Mouse (Mus musculus) gastrocnemius, adult 2 months (tissue): ENCODE measurements around the gene Gm17622. TPM values are rescaled to one million over a fixed set of nuclear protein-coding genes. Genes with fewer than 3 reads are reported as not detected.

Experiments
- DNase-seq: peaks from one replicate; pipeline ENCODE4 v3.0.0; 2022
- H3K27ac ChIP-seq: fragments of 200-600 bp; 2 replicates; pipeline ENCODE4 v1.8.1; 2022; ENCODE audit warnings: mild to moderate bottlenecking
- H3K4me3 ChIP-seq: fragments of 200-600 bp; 2 replicates; pipeline ENCODE4 v1.8.1; 2022; ENCODE audit warnings: mild to moderate bottlenecking, moderate library complexity
- CTCF ChIP-seq: fragments of 200-600 bp; IDR thresholded peaks from 2 replicates; pipeline ENCODE4 v1.8.1; 2022; ENCODE audit warnings: antibody characterized with exemption, mild to moderate bottlenecking, moderate library complexity
- intact Hi-C: fragments of 180-260 bp; cut with DNase I; formaldehyde crosslinking; loops from one replicate; pipeline ENCODE4 v1.15.1; 2025
- total RNA-seq, 2 experiments: library from RNA; stranded (reverse); gene quantifications; 2 replicates each; pipeline ENCODE4 v1.2.3; 2021

Gm17622 gene
- total RNA-seq, 2 experiments from 2014 or later, result not detected

- no peak overlapping the region for H3K27ac ChIP-seq
- no peak for TF ChIP-seq CTCF
- no peak overlapping the region for H3K4me3 ChIP-seq
- intact Hi-C loops, result no loop called here
- no peak for DNase-seq
Observed at GRCm38 (mm10) chr13:96477226-96477625, 13.3 kb upstream of the Gm17622 start.

GRCm38 (mm10) chr13:96478991-96479390, 11.5 kb upstream of the Gm17622 start:
- no peak for DNase-seq
- no peak overlapping the region for H3K4me3 ChIP-seq
- no peak for TF ChIP-seq CTCF
- intact Hi-C loops, result no loop called here
- H3K27ac ChIP-seq, result no peak overlapping the region

- intact Hi-C loops, result no loop called here
- H3K27ac ChIP-seq, result no peak overlapping the region
- H3K4me3 ChIP-seq, result no peak overlapping the region
- TF ChIP-seq CTCF, result no peak
- DNase-seq, result no peak
Observed at GRCm38 (mm10) chr13:96487230-96487629, 3.3 kb upstream of the Gm17622 start.

GRCm38 (mm10) chr13:96487968-96488367, 2.6 kb upstream of the Gm17622 start:
- Histone ChIP-seq H3K4me3 (no peak overlapping the region), H3K27ac (no peak overlapping the region)
- intact Hi-C loops, result no loop called here
- TF ChIP-seq CTCF, result no peak
- no peak for DNase-seq

GRCm38 (mm10) chr13:96496630-96497029, 6.1 kb downstream of the Gm17622 start:
- no peak for DNase-seq
- Histone ChIP-seq H3K27ac (no peak overlapping the region), H3K4me3 (no peak overlapping the region)
- intact Hi-C loops, result no loop called here
- no peak for TF ChIP-seq CTCF

- H3K4me3 ChIP-seq, result no peak overlapping the region
- no peak for DNase-seq
- intact Hi-C loops, result no loop called here
- no peak for TF ChIP-seq CTCF
- no peak overlapping the region for H3K27ac ChIP-seq
Observed at GRCm38 (mm10) chr13:96499891-96500290, 9.4 kb downstream of the Gm17622 start.

- intact Hi-C loops, result no loop called here
- no peak for DNase-seq
- Histone ChIP-seq H3K4me3 (no peak overlapping the region), H3K27ac (no peak overlapping the region)
- TF ChIP-seq CTCF, result no peak
Observed at GRCm38 (mm10) chr13:96505661-96506060, 15.1 kb downstream of the Gm17622 start.

- intact Hi-C loops, result no loop called here
- DNase-seq, result no peak
- Histone ChIP-seq H3K27ac (no peak overlapping the region), H3K4me3 (no peak overlapping the region)
- TF ChIP-seq CTCF, result no peak
Observed at GRCm38 (mm10) chr13:96506313-96506712, 15.8 kb downstream of the Gm17622 start.

- intact Hi-C loops, result no loop called here
- H3K27ac ChIP-seq, result no peak overlapping the region
- no peak for TF ChIP-seq CTCF
Observed at GRCm38 (mm10) chr13:96507541-96507940, 17.0 kb downstream of the Gm17622 start.

GRCm38 (mm10) chr13:96510635-96511034, 20.1 kb downstream of the Gm17622 start:
- peak; percentile 44 for DNase-seq
- Histone ChIP-seq H3K27ac (peak overlapping the region; percentile 84), H3K4me3 (peak overlapping the region; percentile 33)
- intact Hi-C loops, result no loop called here
- TF ChIP-seq CTCF, result no peak

More at GRCm38 (mm10) chr13:96507541-96507940, 17.0 kb downstream of the Gm17622 start:
- H3K4me3 ChIP-seq, result no peak overlapping the region
- DNase-seq, result no peak

- DNase-seq, result no peak
- intact Hi-C loops, result no loop called here
- Histone ChIP-seq H3K27ac (peak overlapping the region; percentile 84), H3K4me3 (peak overlapping the region; percentile 33)
- no peak for TF ChIP-seq CTCF
Observed at GRCm38 (mm10) chr13:96511262-96511661, 20.7 kb downstream of the Gm17622 start.

GRCm38 (mm10) chr13:96511893-96512292, 21.4 kb downstream of the Gm17622 start:
- intact Hi-C loops, result no loop called here
- H3K27ac ChIP-seq, result peak overlapping the region; percentile 84
- H3K4me3 ChIP-seq, result 0 out of 2 replicates have a peak overlapping the region, but pooled peaks have one; percentile 9
- TF ChIP-seq CTCF, result no peak
- DNase-seq, result no peak

GRCm38 (mm10) chr13:96514154-96514942, 23.8 kb downstream of the Gm17622 start:
- intact Hi-C loops, result no loop called here
- no peak overlapping the region for H3K4me3 ChIP-seq
- no peak overlapping the region for H3K27ac ChIP-seq
- no peak for TF ChIP-seq CTCF
- no peak for DNase-seq

GRCm38 (mm10) chr13:96516249-96516648, 25.7 kb downstream of the Gm17622 start:
- intact Hi-C loops, result no loop called here
- no peak for TF ChIP-seq CTCF

More at GRCm38 (mm10) chr13:96516249-96516648, 25.7 kb downstream of the Gm17622 start:
- DNase-seq, result no peak
- no peak overlapping the region for H3K4me3 ChIP-seq
- no peak overlapping the region for H3K27ac ChIP-seq
